Mouse (Mus musculus): ENCODE results near the gene Muc13. TPM values are rescaled to one million over a fixed set of nuclear protein-coding genes. Genes with fewer than 3 reads are reported as not detected.

Muc13 gene
- total RNA-seq, 1 experiment from 2014 or later: not detected

Other genes starting within 250 kb of the Muc13 start
- 48.0 and 50.0 TPM in 2 replicates for gene Heg1, start 109.7 kb upstream of the Muc13 start, total RNA-seq (2021)
- gene Itgb5, start 35.6 kb downstream of the Muc13 start, total RNA-seq (2021): 159 and 212 TPM in 2 replicates
- 48.2 and 55.5 TPM in 2 replicates for gene Umps, start 173.0 kb downstream of the Muc13 start, total RNA-seq (2021)

All from adrenal gland, postnatal 25 days (tissue).